Mouse (Mus musculus) adrenal gland, postnatal 4 days (tissue): ENCODE measurements around the gene Cc2d2a. TPM values are rescaled to one million over a fixed set of nuclear protein-coding genes. Genes with fewer than 3 reads are reported as not detected.

Experiments
- total RNA-seq, 2 experiments: library from RNA; stranded (reverse); gene quantifications; 2 replicates each; pipeline ENCODE4 v1.2.3; 2021

Cc2d2a gene
- total RNA-seq, 2 experiments from 2014 or later: 28.0 to 28.4 TPM

Other genes starting within 250 kb of the Cc2d2a start
- 10 to 100 TPM in 1 of 2 experiments, 1 to 10 TPM in 1; 8.6 to 11.7 TPM for gene C1qtnf7, start 146.8 kb upstream of the Cc2d2a start, total RNA-seq
- gene Bst1, start 156.5 kb downstream of the Cc2d2a start, total RNA-seq: 1 to 10 TPM in 1 of 2 experiments, under 1 TPM in 1; 0.67 to 1.6 TPM
- 10 to 100 TPM; 65.3 to 74.3 TPM for gene Fbxl5, start 159.3 kb downstream of the Cc2d2a start, total RNA-seq
- 10 to 100 TPM; 16.3 to 19.6 TPM for gene Cd38, start 206.2 kb downstream of the Cc2d2a start, total RNA-seq